Mouse (Mus musculus) urinary bladder, postnatal 36 days (tissue): ENCODE results near the gene Cenph.
"Not testable (repeated sequence)": the region's sequence is repeated elsewhere in the genome, so short reads cannot be mapped to it uniquely, and the experiment has no call there.

ENCODE experiments used
- DNase-seq, 2 experiments: peaks; one replicate each; pipeline ENCODE4 v3.0.0; 2022; ENCODE audit warnings: low spot score in 2 of 2, mixed read lengths in 1 of 2

Gene Cenph

DNA sequence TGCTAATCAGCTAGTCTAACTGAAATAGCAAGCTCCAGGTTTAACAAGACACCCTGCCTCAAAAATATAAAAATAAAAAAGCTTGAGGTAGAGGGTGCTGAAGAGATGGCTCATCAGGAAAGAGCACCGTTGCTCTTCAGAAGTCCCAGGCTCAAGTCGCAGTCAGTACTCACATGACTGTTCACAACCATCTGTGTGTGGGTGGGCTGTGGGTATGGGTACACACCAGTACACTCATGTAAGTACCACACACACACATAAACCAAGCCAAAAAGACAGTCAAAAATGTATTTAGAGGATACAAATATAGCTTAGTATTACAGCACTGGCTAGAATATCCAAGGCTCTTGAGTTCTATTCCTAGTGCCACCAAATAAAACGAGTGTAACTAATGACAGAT, 29.6 kb downstream of the Cenph start:
- no peak for DNase-seq

GRCm38 (mm10) chr13:100744036-100744744, 31.5 kb downstream of the Cenph start, which contains the start of gene Mrps36:
Gene Mrps36 (minus strand): TSS chr13:100744659.
- DNase-seq = peak; percentile 91 to 92

GRCm38 (mm10) chr13:100743346-100744035, 32.2 kb downstream of the Cenph start:
- no peak for DNase-seq

- DNase-seq = no peak
Measured at GRCm38 (mm10) chr13:100742831-100743230, 32.9 kb downstream of the Cenph start.

GRCm38 (mm10) chr13:100732756-100733155, 42.9 kb downstream of the Cenph start:
- no peak for DNase-seq

DNA sequence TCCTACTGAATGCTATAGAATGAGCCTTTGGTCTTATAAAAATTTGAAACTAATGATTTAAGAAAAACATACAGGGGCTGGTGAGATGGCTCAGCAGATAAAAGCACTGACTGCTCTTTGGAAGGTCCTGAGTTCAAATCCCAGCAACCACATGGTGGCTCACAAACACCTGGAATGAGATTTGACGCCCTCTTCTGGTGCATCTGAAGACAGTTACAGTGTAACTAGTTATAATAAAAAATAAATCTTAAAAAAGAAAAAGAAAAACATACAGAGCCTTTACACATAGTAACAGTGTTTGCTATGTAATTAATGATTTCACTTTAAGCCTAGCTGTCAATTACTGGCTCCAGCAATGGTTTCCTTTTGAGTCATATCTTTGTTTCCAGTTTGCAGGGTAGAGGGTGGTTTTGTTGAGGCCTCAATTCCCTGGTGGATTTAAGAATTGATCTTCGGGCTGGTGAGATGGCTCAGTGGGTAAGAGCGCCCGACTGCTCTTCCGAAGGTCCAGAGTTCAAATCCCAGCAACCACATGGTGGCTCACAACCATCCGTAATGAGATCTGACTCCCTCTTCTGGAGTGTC, 44.1 kb downstream of the Cenph start:
- not testable (repeated sequence) for DNase-seq

DNA sequence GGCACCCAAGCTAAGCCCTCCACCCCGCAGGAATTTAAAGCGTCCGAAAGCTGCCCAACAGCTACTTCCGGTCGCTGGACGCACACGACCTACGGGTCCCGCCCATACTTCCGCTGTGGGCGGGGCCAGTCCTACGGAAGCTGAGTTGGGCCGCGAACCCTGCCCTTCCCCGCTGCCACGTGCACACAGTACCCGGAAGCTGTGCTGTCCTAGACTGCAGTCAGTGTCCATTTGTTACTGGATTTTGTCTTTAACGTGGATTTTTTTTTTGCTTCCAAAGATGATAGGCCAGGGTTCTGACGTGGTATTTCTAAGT, 44.9 kb downstream of the Cenph start, which contains the start of gene Cdk7:
Gene Cdk7 (minus strand): TSS at position 79 of the 316 bp plus-strand sequence.
- DNase-seq = peak; percentile 86 to 93

DNA sequence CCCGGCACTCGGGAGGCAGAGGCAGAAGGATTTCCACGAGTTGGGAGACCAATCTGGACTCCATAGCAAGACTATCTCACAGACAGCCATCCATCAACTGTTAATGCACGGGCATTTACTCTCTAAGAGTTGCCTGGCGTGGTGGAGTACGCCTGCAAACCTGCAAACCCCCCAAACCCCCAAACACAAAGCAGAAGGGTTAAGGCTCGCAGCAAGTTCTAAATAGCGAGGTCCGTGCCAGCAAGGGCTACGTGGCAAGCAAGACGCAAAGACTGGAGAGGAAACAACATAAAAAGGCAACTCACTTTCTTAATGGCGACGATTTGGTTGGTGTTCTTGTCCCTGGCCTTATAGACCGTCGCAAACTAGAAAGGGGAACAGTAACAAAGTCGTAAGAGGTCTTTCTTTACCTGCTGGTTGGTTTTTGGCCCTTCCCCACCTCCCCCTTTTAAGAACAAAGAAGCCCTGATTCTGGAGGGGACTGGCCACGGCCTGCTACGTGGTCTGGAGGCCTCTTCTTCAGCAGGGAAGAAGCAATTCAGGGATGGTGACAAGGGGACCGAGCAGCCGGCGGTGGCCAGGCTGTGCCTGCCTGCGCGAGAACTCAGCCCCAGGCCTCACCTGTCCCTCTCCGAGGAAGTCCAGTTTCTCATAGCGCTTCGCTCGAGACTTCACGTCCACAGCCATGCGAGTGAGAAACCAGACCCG, 45.4 kb downstream of the Cenph start:
- DNase-seq = peak in 1 of 2 experiments; percentile 3

- not testable (repeated sequence) for DNase-seq
Measured at GRCm38 (mm10) chr13:100728530-100728929, 47.2 kb downstream of the Cenph start.

DNA sequence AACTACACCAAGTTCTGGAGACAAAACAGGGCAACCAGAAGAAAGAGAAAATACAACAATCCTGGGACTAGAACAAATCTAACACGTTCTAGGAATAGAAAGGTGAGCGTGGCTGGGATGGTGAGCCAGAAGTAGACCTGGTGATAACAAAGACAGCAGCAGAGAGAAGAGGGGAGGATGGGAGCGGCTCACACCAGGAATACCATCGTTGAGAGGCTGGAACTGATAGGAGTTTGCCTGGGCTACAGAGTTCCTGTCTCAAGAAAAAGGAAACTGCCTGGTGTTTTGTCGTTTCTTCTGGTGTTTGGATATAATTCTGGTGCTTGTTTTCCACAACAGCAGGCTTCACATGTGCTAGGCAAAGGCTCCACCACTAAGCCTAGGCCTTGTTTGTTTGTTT, 47.6 kb downstream of the Cenph start:
- DNase-seq = no peak

DNA sequence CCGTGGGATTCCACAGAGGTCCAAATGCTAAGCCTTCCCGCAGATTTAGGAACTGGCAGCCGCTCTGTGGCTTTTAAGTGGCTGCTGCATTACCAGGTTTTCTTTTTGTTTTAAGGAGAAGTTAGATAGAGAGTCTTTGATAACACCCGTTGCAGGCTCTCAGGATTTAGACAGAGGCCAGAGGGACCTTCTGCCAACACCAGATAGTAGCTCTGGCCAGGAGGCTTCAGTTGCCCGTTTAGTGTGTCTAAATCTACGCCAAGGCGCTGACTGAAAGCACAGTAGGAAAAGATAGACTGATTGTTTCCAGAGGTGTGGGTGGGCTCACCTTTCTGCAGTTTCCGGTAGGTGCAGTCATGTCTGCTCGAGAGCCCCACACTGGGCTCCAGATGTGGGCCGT, 50.5 kb downstream of the Cenph start:
- DNase-seq = no peak

- no peak for DNase-seq
Measured at GRCm38 (mm10) chr13:100724051-100724754, 51.5 kb downstream of the Cenph start.

GRCm38 (mm10) chr13:100721656-100722055, 54.0 kb downstream of the Cenph start:
- no peak for DNase-seq

DNA sequence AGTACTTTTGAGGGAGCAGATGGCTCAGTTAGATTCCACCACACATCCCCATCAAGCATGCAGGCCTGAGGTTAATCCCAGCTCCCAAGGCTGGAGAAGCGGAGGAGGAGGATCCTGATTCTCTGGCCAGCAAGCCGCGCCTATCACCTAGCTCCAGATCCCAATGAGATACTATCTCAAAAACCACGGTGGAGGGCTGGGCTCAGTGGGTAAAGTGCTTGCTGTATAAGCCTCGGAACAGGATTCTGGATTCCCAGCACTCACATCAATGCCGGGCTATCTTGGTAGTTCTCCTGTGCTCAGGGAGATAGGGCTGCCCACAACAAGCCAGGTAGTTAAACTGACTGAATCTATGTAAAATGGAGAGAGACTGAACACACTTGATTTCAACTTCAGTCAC, 60.2 kb downstream of the Cenph start:
- no peak for DNase-seq
